Mouse (Mus musculus) testis, postnatal 14 days (tissue): ENCODE results near the gene Lhb.

Experiments
- DNase-seq: peaks from one replicate; pipeline ENCODE4 v3.0.0; 2021; ENCODE audit warnings: low spot score

Gene Lhb

DNA sequence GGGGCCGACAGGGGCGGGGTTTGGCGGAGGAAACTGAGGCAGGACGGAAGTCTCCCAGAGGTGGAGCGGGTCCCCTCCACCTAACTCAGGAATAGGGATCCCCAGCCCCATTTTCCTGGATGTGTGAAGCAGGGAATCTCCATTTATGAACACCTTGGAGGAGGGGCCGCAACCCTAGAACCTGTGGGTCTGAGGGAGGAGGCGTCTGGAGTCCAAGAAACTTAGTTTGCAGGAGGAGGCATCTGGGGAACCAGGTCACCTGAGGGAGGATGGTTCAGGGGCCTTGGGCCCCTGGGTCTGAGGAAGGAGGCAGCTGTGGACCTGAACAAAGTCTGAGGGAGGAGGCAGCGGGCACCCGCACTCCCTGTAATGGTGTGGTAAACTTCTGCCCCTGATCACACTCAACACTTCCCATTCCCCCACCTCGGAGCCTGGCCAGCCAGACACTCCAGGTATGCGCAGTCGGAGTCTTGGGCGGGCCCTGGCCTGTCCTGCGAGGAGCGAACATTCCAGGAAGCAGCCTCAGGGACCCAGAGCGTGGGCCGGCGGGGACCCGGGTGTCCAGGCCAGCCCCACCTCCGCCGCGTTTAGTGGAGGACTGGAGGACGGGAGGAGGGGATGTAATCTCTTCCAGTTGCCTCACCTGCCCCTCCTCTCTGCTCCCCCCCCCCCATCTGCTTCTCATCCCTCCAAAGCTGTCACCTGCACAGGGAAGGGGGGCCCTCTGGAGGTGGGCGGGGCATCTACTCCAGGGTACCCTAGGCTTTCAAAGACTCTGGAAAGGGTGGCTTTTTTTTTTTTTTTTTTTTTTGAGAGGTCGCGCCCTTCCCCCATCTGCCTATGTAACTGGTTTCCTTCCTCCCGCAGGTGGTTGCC, 6.5 kb upstream of the Lhb start:
- DNase-seq: peak; percentile 49

DNA sequence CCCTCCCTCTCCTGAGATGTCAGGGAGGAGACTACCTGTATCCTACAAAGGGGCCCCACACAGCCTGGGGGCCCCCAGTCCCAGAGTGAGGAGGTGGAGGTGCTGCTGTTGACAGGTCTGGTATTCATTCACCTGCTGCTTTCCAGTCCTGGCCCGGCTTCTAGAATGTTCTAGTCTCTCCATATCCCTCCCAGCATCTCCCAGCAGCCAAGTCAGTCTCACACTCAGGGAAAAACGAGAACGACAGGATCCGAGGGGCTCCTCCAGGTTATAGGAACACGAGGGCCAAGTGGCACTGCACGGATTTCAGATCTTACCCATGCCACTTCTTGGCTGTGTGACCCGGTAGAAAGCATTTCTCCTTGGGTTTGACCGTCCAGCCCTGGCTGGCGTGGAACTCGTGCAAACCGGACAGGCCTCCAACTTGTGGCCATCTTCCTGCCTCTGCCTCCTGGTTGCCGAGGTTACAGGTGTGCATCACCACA, 5.8 kb upstream of the Lhb start:
- DNase-seq: no peak

DNA sequence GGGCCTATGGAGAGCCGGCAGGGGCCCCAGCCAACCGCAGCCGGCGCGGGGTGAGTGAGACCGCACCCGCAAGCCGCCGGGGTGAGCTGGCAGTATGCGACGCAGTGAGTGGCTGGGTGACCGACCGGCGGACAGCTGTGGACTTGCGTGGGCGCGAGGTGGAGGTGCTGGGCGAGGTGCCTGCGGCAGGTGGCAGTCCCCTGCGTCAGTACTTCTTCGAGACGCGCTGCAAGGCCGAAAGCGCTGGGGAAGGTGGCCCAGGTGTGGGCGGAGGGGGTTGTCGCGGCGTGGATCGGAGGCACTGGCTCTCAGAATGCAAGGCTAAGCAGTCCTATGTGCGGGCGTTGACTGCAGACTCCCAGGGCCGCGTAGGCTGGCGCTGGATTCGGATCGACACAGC, 5.0 kb upstream of the Lhb start:
- DNase-seq: no peak

DNA sequence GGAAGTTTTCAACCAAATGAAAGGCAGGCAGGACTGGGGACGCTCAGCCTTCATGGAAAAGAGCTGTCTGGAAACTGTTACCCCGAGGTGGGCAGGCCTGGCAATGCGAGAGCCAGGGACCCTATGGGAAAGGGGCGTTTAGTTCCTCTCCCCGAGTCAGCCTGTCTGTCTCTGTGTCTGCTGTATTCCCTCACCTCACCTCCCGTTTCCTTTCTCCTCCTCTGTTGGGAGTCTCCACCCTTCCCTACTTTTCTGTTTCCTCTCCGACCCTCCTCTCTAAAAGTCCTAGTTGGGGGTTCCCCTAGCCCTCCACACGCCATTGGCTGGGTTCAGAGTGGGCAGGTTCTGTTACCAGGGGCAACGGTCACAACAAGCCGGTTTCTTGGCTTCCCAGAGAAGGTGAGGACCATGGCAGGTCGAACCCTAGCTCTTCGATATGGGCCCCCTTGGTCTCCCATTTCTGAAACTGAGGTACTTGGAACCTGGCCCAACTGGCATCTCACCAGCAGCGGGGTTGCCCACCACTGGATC, 2.6 kb upstream of the Lhb start:
- DNase-seq: no peak

DNA sequence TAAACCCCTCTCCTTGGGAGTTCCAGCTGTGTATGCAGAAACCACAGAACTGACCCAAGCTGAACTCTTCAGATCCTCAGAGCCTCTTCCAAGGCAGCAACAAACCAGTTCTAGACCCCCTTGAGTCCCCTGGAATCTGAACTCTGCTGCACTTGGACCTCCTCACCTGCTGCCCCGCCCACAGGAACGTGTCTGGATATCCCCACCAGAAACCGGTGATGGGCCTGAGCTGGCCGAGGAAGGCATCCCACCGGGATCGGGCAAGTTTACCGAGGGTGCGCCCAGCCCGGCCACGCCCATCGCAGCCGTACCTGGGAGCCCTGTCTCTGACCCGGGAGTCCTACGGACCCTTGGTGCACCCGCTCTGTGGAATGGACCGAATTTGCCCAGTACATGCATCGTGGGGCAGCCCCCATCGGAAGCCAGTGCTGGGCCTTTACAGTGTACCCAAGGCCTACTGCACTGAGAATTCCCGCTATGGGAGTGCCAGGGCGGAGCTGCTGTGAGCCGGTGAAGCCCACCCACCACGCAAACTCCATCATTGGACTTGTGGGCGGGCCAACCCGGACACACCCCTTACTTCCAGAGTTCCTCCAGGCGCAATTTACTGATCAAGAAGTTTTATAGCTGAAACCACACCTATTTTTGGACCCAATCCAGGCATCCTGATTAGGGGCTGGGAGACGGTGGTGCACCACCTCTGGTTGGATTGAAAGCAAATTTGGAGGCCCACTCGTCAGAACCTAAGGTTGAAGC, 583 bp upstream of the Lhb start:
- DNase-seq: no peak

DNA sequence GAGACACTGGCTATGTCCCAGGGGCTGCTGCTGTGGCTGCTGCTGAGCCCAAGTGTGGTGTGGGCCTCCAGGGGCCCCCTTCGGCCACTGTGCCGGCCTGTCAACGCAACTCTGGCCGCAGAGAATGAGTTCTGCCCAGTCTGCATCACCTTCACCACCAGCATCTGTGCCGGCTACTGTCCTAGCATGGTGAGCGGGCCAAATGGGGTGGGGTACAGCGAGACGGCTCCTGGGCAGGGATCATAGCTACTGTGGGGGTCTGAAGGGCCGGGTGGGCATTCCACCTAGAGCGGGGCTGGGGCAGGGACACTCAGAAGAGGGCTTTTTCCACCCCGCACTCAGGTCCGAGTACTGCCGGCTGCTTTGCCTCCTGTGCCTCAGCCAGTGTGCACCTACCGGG, 574 bp downstream of the Lhb start:
- no peak for DNase-seq

DNA sequence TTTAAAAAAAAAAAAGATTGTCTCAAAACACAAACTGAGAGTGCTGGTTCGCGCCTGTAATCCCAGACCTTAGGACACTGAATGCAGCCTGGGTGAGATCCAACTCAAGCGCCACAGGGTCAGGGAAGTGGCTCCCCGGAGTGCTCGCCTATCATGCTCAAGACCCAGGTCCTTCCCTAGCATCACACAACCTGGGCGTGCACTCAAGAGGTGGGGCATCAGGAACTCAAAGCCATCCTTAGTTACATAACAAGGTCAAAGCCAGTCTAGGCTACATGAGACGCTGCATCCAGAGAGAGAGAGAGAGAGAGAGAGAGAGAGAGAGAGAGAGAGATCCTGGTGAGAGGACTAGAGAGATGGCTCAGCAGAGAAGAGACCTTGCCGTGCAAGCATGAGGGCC, 5.9 kb downstream of the Lhb start:
- no peak for DNase-seq

DNA sequence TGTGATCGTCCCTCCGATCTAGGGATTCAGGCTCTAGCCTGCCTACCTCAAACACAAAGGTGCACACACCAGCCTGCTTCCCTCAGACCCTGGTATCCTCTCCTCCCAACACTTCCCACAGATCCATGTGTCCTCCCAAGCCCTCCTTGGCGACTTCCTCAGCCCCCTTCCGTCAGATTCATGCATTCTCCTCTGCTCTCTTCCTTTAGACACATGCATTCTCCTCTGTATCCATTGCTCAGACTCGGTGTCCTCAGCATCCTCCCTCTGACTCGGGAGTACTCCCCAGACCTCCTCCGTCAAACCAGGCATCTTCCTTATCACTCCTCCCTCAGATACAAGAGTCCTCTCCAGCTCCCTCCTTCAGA, 13.2 kb downstream of the Lhb start:
- no peak for DNase-seq

DNA sequence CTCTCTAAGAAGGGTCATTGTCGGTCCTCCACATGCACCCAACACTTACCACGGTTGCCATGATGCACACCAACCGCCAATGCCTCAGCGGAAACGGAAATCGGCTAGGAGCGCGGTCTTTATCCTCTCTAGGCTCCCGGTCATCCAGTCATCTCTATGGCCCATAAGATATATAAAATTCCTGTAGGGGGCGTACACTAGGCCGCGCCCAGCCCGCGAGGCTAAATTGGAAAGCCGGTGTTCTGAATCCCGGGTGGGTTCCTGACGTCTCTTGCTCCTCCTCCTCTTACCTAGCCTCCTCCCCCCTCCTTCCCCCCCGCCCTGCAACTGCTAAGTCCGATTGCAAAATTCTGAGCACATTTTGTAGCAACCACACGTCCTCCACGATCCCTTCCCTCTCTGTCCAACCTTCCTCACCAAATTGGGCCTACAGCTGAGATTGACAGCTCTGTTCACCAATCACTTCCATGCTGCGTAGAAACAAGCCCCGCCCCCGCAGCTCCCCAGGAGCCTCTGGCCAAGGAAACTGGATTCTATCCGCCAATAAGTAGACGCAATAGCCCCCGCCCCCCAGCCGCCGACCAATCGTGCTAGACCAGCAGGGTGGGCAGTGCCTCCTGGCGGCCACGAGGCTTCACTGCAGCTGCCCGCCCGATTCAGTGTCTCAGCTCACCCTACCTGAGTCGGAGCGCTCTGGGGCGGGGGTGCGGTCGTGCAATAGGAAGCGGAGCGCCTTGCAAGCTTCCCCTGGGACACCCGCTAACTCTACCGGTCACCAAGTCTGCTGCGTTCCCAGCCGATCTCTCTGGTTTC, 13.8 kb downstream of the Lhb start, which contains the start of gene Gys1:
Gys1 (plus strand) TSS at position 642 of the 813 bp plus-strand sequence.
- peak; percentile 100 for DNase-seq

DNA sequence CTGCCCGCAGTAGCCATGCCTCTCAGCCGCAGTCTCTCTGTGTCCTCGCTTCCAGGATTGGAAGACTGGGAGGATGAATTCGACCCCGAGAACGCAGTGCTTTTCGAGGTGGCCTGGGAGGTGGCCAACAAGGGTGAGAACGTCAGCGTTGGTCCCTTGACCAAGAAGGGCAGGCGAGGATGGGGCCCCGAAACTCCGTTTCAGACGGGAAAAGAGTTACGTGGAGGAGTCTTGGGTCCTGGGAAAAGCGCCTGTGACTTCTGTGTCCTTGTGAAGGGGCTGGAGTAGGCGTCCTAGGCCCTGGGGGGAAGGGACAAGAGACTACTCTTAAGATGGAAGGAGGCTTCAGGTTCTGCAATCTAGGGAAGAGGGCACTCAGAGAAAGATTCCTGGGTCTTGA, 14.4 kb downstream of the Lhb start:
- no peak for DNase-seq

DNA sequence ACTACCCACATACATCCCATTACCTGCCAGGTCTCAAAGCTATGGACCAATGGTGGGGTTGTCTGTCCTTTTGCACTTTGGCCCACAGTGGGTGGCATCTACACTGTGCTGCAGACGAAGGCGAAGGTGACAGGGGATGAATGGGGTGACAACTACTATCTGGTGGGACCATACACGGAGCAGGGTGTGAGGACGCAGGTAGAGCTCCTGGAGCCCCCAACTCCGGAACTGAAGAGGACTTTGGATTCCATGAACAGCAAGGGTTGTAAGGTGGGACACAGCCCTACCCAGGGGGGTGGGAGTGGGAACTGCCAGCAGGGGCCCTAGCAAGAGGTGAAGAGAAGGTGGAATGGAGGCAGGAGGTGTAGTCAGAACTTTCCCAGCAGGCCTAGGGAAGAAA, 15.8 kb downstream of the Lhb start:
- DNase-seq: no peak

DNA sequence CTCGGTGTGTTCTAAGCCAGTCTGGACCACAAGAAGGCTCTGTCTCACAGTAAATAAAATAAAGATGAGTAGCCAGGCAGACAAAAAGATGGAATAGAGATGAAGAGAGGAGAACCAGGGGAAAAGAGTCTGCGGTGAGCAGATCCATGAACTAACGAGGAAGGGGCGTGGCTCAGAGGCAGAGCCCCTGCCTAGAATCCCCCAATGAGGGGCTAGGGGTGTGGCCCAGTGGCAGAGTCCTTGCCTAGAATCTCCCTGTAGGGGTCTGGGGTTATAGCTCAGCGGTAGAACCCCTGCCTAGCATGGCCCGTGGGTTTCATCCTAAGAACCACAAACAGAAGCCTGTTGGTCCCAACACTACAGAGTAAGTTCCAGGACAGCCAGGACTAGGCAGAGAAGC, 16.4 kb downstream of the Lhb start:
- DNase-seq: no peak

DNA sequence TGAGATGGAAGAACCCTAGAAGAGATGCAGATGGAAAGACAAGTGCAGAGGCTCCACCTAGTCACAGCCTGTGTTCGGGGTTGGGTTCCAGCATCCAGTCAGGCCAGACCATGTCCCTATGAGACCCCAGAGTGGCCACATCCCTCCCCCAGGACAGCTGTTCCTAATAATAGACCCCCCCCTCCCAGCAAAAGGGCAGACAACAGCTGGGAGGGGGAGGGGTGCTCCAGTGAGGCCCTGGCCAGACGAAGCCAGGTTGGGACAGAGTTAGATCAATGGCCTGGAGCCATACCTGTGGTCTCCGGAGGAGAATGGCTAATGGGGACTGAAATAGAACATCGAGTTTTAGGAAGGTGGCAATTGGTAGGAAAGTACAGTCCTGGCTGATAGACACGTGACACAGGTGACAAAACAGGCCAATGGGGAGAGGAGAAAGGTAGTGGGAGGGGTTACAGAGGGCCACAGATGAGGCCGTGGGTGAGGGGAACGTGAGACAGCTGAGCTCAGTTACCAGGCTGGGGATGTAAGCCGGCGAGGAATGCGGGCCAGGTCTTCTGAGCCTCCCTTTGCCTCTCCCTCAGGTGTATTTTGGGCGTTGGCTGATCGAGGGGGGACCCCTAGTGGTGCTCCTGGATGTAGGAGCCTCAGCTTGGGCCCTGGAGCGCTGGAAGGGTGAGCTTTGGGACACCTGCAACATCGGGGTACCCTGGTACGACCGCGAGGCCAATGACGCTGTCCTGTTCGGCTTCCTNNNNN, 17.1 kb downstream of the Lhb start, which contains the start of gene Ruvbl2:
Ruvbl2 (minus strand) TSS at position 576 of the 756 bp plus-strand sequence.
- DNase-seq: no peak

DNA sequence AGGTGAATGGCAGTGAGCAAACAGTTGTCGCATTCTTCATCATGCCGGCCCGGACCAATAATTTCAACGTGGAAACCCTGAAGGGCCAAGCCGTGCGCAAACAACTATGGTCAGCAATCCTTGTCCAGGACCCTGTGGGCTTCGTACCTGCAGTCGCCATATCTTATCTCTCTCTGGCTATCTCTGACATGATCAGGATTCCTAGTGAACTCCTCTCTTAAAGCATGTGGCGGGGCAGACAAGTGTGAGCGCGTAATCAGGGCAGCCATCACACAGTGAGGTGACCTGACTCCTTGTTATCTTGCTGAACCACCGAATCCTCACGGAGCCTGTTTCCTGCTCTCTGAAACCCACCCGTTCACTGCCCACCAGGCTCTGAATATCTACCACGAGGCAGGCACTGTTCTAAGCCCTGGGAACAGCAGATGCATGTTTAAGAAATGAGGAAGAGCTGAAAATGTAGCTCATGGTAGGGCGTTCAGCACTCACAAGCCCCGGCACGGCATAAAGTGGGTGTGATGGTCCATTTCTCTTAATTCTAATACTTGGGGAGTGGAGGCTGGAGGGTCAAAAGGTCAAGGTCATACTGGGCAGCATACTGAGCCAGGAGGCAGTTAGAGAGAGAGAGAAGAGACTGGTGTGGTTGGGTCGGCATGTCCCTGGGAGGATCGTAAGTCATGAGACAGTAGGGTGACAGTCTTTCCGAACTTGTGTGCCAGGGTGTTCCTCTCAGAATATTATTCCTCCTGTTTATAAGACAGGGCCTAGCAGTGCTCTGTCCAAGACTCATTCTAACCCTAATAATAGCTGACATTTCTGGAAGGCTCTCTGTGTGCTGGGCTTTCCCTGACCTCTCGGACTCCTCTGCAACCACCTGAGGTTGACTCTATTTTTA, 23.2 kb downstream of the Lhb start:
- DNase-seq: no peak

DNA sequence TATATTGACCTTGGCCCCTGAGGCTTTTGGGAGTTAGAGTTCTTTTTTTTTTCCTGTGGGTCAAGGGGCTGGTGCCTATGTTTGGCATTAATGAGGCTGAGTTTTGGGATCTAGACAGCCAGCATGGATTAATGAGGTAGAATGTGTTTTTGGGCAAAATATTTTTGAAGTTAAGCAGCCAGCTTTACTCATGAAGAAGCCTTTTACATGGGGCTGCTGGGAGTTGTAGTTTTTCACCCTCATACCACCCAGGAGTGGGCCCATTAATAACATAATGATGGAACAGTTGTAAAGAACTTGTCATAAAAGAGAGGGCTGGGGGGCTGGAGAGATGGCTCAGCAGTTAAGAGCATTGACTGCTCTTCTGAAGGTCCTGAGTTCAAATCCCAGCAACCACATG, 26.0 kb downstream of the Lhb start:
- no peak for DNase-seq

DNA sequence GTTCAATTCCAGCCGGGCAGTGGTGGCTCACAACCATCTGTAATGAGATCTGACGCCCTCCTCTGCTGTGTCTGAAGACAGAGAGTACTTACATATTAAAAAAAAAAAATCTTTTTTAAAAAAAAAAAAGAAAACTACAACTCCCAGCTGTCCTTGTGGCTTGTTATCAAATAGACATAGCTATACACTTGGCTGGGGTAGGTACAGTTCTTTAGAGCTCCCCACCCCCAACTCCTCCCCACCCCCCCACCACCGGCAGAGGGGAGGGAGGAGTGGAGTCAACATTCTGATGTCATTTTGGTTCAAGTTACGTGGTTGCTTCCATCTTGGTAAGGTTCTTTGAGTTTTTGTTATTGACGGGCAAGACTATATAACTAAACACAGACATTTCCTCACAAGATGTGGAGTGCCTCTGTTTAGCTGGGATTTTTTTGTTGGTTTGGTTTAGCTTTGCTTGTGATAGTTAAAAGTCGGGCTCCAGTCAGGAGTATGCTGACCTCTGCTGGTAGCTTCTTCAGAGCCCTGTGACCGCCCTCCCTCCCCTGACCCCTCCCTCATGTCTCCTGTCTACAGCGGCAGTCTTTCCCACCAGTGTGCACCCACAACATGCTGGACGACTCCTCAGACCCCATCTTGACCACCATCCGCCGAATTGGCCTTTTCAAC, 26.8 kb downstream of the Lhb start:
- no peak for DNase-seq

DNA sequence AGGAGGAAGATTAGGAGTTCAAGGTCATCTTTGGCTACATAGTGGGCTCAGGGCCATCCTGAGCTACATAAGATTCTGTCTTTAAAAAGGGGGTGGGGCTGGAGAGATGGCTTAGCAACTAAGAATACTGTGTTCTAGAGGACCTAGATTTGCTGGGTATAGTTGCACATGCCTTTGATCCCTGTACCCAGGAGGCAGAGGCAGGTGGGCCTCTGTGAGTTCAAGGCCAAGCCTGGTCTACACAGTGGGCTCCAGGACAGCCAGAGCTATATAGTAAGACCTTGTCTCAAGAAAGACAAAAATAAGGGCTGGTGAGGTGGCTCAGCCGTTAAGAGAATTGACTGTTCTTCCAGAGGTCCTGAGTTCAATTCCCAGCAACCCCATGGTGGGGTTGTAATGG, 29.4 kb downstream of the Lhb start:
- no peak for DNase-seq

DNA sequence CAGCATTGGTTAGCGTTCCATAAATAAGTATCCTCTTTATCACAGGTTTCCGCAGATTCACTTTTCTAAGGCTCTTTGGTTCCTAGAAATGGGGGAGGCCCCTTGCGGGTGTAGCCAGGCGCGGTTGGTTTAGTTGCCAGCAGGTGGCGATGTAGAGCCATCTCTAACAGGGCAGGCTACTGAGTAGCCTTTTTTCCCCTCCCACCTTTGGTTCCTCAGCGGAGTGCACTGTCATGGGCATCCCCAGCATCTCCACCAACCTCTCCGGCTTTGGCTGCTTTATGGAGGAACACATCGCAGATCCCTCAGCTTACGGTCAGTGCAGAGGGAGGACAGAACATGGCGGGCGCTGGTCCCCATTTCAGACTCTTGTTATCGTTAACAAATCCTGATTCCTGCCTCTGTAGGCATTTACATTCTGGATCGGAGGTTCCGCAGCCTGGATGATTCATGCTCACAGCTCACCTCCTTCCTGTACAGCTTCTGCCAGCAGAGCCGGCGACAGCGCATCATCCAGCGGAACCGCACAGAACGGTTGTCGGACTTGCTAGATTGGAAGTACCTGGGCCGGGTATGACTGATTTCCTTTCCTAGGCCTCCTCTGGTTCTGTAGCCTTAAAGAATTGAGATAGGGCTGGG, 30.8 kb downstream of the Lhb start:
- peak; percentile 83 for DNase-seq

DNA sequence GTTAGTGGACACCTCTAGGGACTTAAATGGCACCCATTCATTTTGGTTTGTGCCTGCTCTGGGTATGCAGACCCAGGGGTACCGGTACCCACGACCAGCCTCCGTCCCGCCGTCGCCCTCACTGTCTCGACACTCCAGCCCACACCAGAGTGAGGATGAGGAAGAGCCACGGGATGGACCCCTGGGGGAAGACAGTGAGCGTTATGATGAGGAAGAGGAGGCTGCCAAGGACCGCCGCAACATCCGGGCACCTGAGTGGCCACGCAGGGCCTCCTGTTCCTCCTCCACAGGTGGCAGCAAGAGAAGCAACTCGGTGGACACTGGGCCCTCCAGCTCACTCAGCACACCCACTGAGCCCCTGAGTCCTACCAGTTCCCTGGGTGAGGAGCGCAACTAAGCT, 34.4 kb downstream of the Lhb start:
- DNase-seq: no peak
